28 mouse cellular contexts compared by ENCODE assay signal in the genomic region with DNA sequence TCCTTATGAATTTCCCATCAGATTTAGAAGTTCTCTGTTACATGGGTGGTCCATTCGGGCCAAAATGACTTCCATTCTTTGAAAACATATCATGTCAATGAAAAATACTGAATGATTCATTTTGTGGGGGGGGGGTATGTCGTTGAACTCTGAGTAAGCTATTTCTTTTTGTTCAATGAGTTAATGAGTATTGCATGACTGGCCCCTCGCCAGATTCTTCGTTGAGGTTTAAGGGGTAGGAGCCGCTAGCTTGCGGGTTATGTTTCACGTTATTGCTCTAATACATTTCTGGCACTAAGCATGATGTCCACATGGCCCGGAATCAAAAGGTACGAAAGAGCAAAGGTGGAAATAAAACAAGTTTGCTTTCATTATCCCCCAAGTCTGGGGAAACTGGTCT. TPM values are rescaled to one million over a fixed set of nuclear protein-coding genes. Genes with fewer than 3 reads are reported as not detected.
DNase-seq lines count a peak whose midpoint lies in the region; ATAC-seq and TF ChIP-seq lines count a peak whose summit lies in the region.
"Had no signal": no experiment of that assay in that cellular context is flagged by ENCODE, and none has a peak within 500 bp of the region (broad histone marks: within the 10 kb centered on the region; RNA-seq: fewer than 3 reads in every experiment).

No protein-coding gene starts in this region.

- no peak for TF ChIP-seq CTCF in kidney, postnatal 0 days (IDR thresholded peaks at IDR 0.05; ENCODE audit: low read depth)

- no peaks in the 10 kb centered on the region for H3K36me3 ChIP-seq in embryonic facial prominence, embryonic 14.5 days (ENCODE audit: control insufficient read depth, insufficient read depth, low read length)
- no peaks in the 10 kb centered on the region for H3K36me3 ChIP-seq in embryonic facial prominence, embryonic 10.5 days (replicated peaks)
- no peaks in the 10 kb centered on the region for H3K36me3 ChIP-seq in limb, embryonic 14.5 days (ENCODE audit: control insufficient read depth, insufficient read depth, low read length)
- no peaks in the 10 kb centered on the region for H3K36me3 ChIP-seq in limb, embryonic 10.5 days
- H3K36me3 ChIP-seq in kidney, postnatal 0 days (ENCODE audit: insufficient read depth, low read length) = no peaks in the 10 kb centered on the region
- H3K36me3 ChIP-seq: embryonic facial prominence, embryonic 15.5 days; heart, embryonic 13.5 days; hindbrain, embryonic 12.5 days; limb, embryonic 13.5 days; liver, embryonic 13.5 days; midbrain, embryonic 13.5 days had no signal

- no peaks in the 10 kb centered on the region for H3K9me3 ChIP-seq in embryonic facial prominence, embryonic 14.5 days (ENCODE audit: control insufficient read depth, low read length)
- H3K9me3 ChIP-seq in embryonic facial prominence, embryonic 10.5 days = no peaks in the 10 kb centered on the region
- no peaks in the 10 kb centered on the region for H3K9me3 ChIP-seq in limb, embryonic 14.5 days (ENCODE audit: control insufficient read depth, low read length)
- H3K9me3 ChIP-seq in limb, embryonic 10.5 days (replicated peaks) = no peaks in the 10 kb centered on the region
- H3K9me3 ChIP-seq in kidney, postnatal 0 days (replicated peaks; ENCODE audit: low read length) = no peaks in the 10 kb centered on the region
- H3K9me3 ChIP-seq: embryonic facial prominence, embryonic 15.5 days; heart, embryonic 13.5 days; hindbrain, embryonic 12.5 days; limb, embryonic 13.5 days; liver, embryonic 13.5 days; midbrain, embryonic 13.5 days had no signal

- peaks cover 7% of the 10 kb centered on the region; the same call in 1 of the 2 replicates for H3K4me1 ChIP-seq in embryonic facial prominence, embryonic 14.5 days (ENCODE audit: control insufficient read depth, insufficient read depth, low read length)
- H3K4me1 ChIP-seq in embryonic facial prominence, embryonic 10.5 days = peaks cover 17% of the 10 kb centered on the region
- H3K4me1 ChIP-seq in limb, embryonic 14.5 days (ENCODE audit: control insufficient read depth, insufficient read depth, low read length) = peaks cover 5% of the 10 kb centered on the region; the same call in 1 of the 2 replicates
- H3K4me1 ChIP-seq in limb, embryonic 10.5 days = peaks cover 16% of the 10 kb centered on the region
- no peaks in the 10 kb centered on the region for H3K4me1 ChIP-seq in kidney, postnatal 0 days (replicated peaks; ENCODE audit: insufficient read depth, low read length)
- H3K4me1 ChIP-seq: heart, embryonic 13.5 days; liver, embryonic 13.5 days; megakaryocyte, embryonic 14.5 days; midbrain, embryonic 13.5 days had no signal

- no peak overlapping the region for H3K4me3 ChIP-seq in embryonic facial prominence, embryonic 14.5 days (ENCODE audit: low read depth, low read length)
- no peak overlapping the region for H3K4me3 ChIP-seq in embryonic facial prominence, embryonic 10.5 days
- H3K4me3 ChIP-seq in limb, embryonic 14.5 days (replicated peaks; ENCODE audit: low read length) = no peak overlapping the region
- no peak overlapping the region for H3K4me3 ChIP-seq in limb, embryonic 10.5 days
- H3K4me3 ChIP-seq in kidney, postnatal 0 days (replicated peaks; ENCODE audit: low read depth, low read length) = no peak overlapping the region
- H3K4me3 ChIP-seq: embryonic facial prominence, embryonic 15.5 days; heart, embryonic 13.5 days; hindbrain, embryonic 12.5 days; limb, embryonic 13.5 days; liver, embryonic 13.5 days; megakaryocyte, embryonic 14.5 days; midbrain, embryonic 13.5 days had no signal

- peak; percentile 77 for DNase-seq in embryonic facial prominence, embryonic 14.5 days (ENCODE audit: low spot score)
- no peak for DNase-seq in embryonic facial prominence, embryonic 10.5 days (ENCODE audit: low spot score)
- peak; percentile 52 for DNase-seq in limb, embryonic 14.5 days (ENCODE audit: low spot score)
- DNase-seq in limb, embryonic 10.5 days (ENCODE audit: low spot score) = no peak
- DNase-seq in kidney, postnatal 0 days (ENCODE audit: low spot score) = peak; percentile 28
- no peak for DNase-seq in heart, adult 8-10 months (ENCODE audit: low spot score)
- DNase-seq in spleen, postnatal 36 days (ENCODE audit: low spot score in 2 of 2) = no peak
- DNase-seq: adrenal gland, adult 2 months; cerebellum, adult 2 months; cerebellum, postnatal 36 days; embryo, embryonic 11 days; gastrocnemius, postnatal 25 days; heart, adult 18-20 months; heart, postnatal 14 days; liver, embryonic 13.5 days; lung, adult 2 months; thymus, adult 18-20 months; thymus, postnatal 4 days had no signal

- H3K4me2 ChIP-seq in embryonic facial prominence, embryonic 14.5 days (ENCODE audit: low read depth, low read length) = 0 out of 2 replicates have a peak overlapping the region, but pooled peaks have one; percentile 23
- no peak overlapping the region for H3K4me2 ChIP-seq in limb, embryonic 14.5 days (replicated peaks; ENCODE audit: low read depth, low read length, severe bottlenecking)
- no peak overlapping the region for H3K4me2 ChIP-seq in kidney, postnatal 0 days (ENCODE audit: low read length)
- H3K4me2 ChIP-seq: embryonic facial prominence, embryonic 15.5 days; heart, embryonic 13.5 days; hindbrain, embryonic 12.5 days; limb, embryonic 13.5 days; liver, embryonic 13.5 days; midbrain, embryonic 13.5 days had no signal

- no peak for TF ChIP-seq POLR2A in limb, embryonic 14.5 days (IDR thresholded peaks at IDR 0.05; ENCODE audit: borderline replicate concordance, extremely low read depth, insufficient read depth, insufficient read length)

- H3K27ac ChIP-seq in embryonic facial prominence, embryonic 14.5 days (replicated peaks; ENCODE audit: low read depth, low read length) = no peak overlapping the region
- H3K27ac ChIP-seq in embryonic facial prominence, embryonic 10.5 days (replicated peaks) = no peak overlapping the region
- H3K27ac ChIP-seq in limb, embryonic 14.5 days (replicated peaks; ENCODE audit: low read depth, low read length) = no peak overlapping the region
- no peak overlapping the region for H3K27ac ChIP-seq in limb, embryonic 10.5 days
- no peak overlapping the region for H3K27ac ChIP-seq in kidney, postnatal 0 days
- H3K27ac ChIP-seq: embryonic facial prominence, embryonic 15.5 days; heart, embryonic 13.5 days; hindbrain, embryonic 12.5 days; limb, embryonic 13.5 days; liver, embryonic 13.5 days; midbrain, embryonic 13.5 days had no signal

- H3K27me3 ChIP-seq in embryonic facial prominence, embryonic 14.5 days (replicated peaks; ENCODE audit: control insufficient read depth, insufficient read depth, low read length) = no peaks in the 10 kb centered on the region
- no peaks in the 10 kb centered on the region for H3K27me3 ChIP-seq in embryonic facial prominence, embryonic 10.5 days (replicated peaks; ENCODE audit: low read depth, poor library complexity, severe bottlenecking)
- H3K27me3 ChIP-seq in limb, embryonic 14.5 days (ENCODE audit: control insufficient read depth, insufficient read depth, low read length) = no peaks in the 10 kb centered on the region
- no peaks in the 10 kb centered on the region for H3K27me3 ChIP-seq in limb, embryonic 10.5 days (ENCODE audit: low read depth, poor library complexity, severe bottlenecking)
- no peaks in the 10 kb centered on the region for H3K27me3 ChIP-seq in kidney, postnatal 0 days (ENCODE audit: insufficient read depth, low read length)
- H3K27me3 ChIP-seq: embryonic facial prominence, embryonic 15.5 days; heart, embryonic 13.5 days; hindbrain, embryonic 12.5 days; liver, embryonic 13.5 days; megakaryocyte, embryonic 14.5 days; midbrain, embryonic 13.5 days; Patski had no signal

- no peak for ATAC-seq in embryonic facial prominence, embryonic 14.5 days (ENCODE audit: low read depth)
- no peak for ATAC-seq in limb, embryonic 14.5 days (ENCODE audit: low FRiP score, low read depth)
- ATAC-seq in kidney, postnatal 0 days (replicated peaks; ENCODE audit: low FRiP score, low read depth) = no peak
- ATAC-seq: forebrain, embryonic 16.5 days; intestine, postnatal 0 days; midbrain, embryonic 13.5 days; Patski had no signal

- 31% methylated on average over 9 of the region's 9 CpGs for WGBS in embryonic facial prominence, embryonic 14.5 days
- WGBS in embryonic facial prominence, embryonic 10.5 days = 90% methylated on average over 9 of the region's 9 CpGs
- WGBS in limb, embryonic 14.5 days = 41% methylated on average over 9 of the region's 9 CpGs
- 87% methylated on average over 9 of the region's 9 CpGs for WGBS in limb, embryonic 10.5 days
- 44% methylated on average over 9 of the region's 9 CpGs for WGBS in kidney, postnatal 0 days

- no peak overlapping the region for H3K9ac ChIP-seq in embryonic facial prominence, embryonic 14.5 days (ENCODE audit: low read depth, low read length)
- H3K9ac ChIP-seq in limb, embryonic 14.5 days (ENCODE audit: low read depth, low read length, severe bottlenecking) = no peak overlapping the region
- H3K9ac ChIP-seq in kidney, postnatal 0 days (ENCODE audit: low read depth, low read length) = no peak overlapping the region
- H3K9ac ChIP-seq: embryonic facial prominence, embryonic 15.5 days; heart, embryonic 13.5 days; hindbrain, embryonic 12.5 days; limb, embryonic 13.5 days; liver, embryonic 13.5 days; midbrain, embryonic 13.5 days had no signal

RNA-seq across cellular contexts. Expression of a gene that starts 59.5 kb away (rescaled TPM):
- 0.04 and 0.14 TPM in 2 replicates for polyA plus RNA-seq in embryonic facial prominence, embryonic 14.5 days (2014; fragmentation: Nextera tagmentation; extraction: Ambion mirVana)
- not detected in 2 replicates for polyA plus RNA-seq in embryonic facial prominence, embryonic 10.5 days (2016; fragmentation: Nextera tagmentation; extraction: Ambion mirVana)
- polyA plus RNA-seq in limb, embryonic 14.5 days (2012; rRNA removed) = 0.08 and 0.13 TPM in 2 replicates
- polyA plus RNA-seq in limb, embryonic 14.5 days (2014; fragmentation: Nextera tagmentation; extraction: Ambion mirVana) = not detected in 2 replicates
- polyA plus RNA-seq in limb, embryonic 10.5 days (2016; fragmentation: Nextera tagmentation; extraction: Ambion mirVana) = 0.15 TPM in 1 of 2 replicates, not detected in the other
- not detected in 2 replicates for polyA plus RNA-seq in kidney, postnatal 0 days (2015; fragmentation: Nextera tagmentation; extraction: Ambion mirVana)
- not detected for total RNA-seq in heart, adult 8-10 months (2022)
- total RNA-seq: adrenal gland, adult 2 months; gastrocnemius, postnatal 25 days; heart, postnatal 14 days; monocyte, adult 5-6 weeks had no signal
- polyA plus RNA-seq: forebrain, embryonic 16.5 days; heart, embryonic 13.5 days; hindbrain, embryonic 12.5 days; intestine, postnatal 0 days; liver, embryonic 13.5 days; midbrain, embryonic 13.5 days had no signal

Comparison
In these comparisons a context has a peak if more than half of its experiments do, and no peak if none do; other contexts are left out.
1. DNase-seq: peak in embryonic facial prominence, embryonic 14.5 days (single experiment), limb, embryonic 14.5 days (single experiment) and kidney, postnatal 0 days (single experiment); none in embryonic facial prominence, embryonic 10.5 days (single experiment), limb, embryonic 10.5 days (single experiment), heart, adult 8-10 months (single experiment) and spleen, postnatal 36 days (0 of 2).